Mouse (Mus musculus): ENCODE results near the gene Pradc1.

DNA sequence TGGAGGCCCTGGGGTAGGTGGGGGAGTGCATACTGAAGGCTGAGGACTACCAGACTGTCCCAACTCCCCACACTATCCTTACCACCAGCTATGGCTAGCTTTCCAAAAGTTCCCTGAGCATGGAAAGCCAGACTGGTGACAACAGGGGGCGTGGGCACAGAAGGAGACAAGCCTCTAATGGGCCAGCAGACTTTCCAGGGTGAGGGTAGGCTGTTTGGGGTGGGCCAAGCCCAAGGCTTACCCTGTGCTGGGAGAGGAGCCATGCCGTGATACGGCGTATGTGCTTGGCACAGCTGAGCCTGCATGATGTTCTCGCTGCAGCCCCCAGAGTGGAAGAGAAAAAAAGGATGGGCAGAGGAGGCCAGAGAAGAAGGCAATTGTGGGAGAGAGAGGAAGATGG, 28.2 kb upstream of the Pradc1 start:
- TF ChIP-seq CTCF (IDR thresholded peaks at IDR 0.05; ENCODE audit: extremely low read depth, insufficient read depth, insufficient read length, insufficient replicate concordance) (no peak), POLR2A (IDR thresholded peaks at IDR 0.05; ENCODE audit: low read depth, low read length) (no peak)
